Mouse (Mus musculus): Measurements from ENCODE around the gene Nalcn.
"Not testable (repeated sequence)": the region's sequence is repeated elsewhere in the genome, so short reads cannot be mapped to it uniquely, and the experiment has no call there.

Gene Nalcn

GRCm38 (mm10) chr14:123626501-123627179 is at the start of gene Nalcn:
Gene Nalcn (minus strand): TSS chr14:123627144.
- no peak for DNase-seq (ENCODE audit: low spot score)

GRCm38 (mm10) chr14:123671076-123671475 is 44.1 kb upstream of the Nalcn start:
- DNase-seq (ENCODE audit: low spot score) = not testable (repeated sequence)

- no peak for DNase-seq (ENCODE audit: low spot score)
Observed at GRCm38 (mm10) chr14:123664451-123664850, 37.5 kb upstream of the Nalcn start.

- no peak for DNase-seq (ENCODE audit: low spot score)
Observed at GRCm38 (mm10) chr14:123663206-123663605, 36.3 kb upstream of the Nalcn start.

GRCm38 (mm10) chr14:123662386-123662785 is 35.4 kb upstream of the Nalcn start:
- DNase-seq (ENCODE audit: low spot score) = no peak

- DNase-seq (ENCODE audit: low spot score) = peak; percentile 12
Observed at GRCm38 (mm10) chr14:123661091-123661491, 34.1 kb upstream of the Nalcn start.

- no peak for DNase-seq (ENCODE audit: low spot score)
Observed at GRCm38 (mm10) chr14:123659921-123660385, 33.0 kb upstream of the Nalcn start, which contains the start of gene Itgbl1. Gene Itgbl1 (plus strand): TSS chr14:123659971.

GRCm38 (mm10) chr14:123627180-123627562 is 227 bp upstream of the Nalcn start:
- DNase-seq (ENCODE audit: low spot score) = no peak

GRCm38 (mm10) chr14:123622969-123623368 is 4.0 kb downstream of the Nalcn start:
- no peak for DNase-seq (ENCODE audit: low spot score)

- no peak for DNase-seq (ENCODE audit: low spot score)
Observed at GRCm38 (mm10) chr14:123595265-123595664, 31.7 kb downstream of the Nalcn start.

GRCm38 (mm10) chr14:123587412-123587811 is 39.5 kb downstream of the Nalcn start:
- DNase-seq (ENCODE audit: low spot score) = no peak

GRCm38 (mm10) chr14:123582433-123582832 is 44.5 kb downstream of the Nalcn start:
- DNase-seq (ENCODE audit: low spot score) = no peak

- DNase-seq (ENCODE audit: low spot score) = no peak
Observed at GRCm38 (mm10) chr14:123575356-123575755, 51.6 kb downstream of the Nalcn start.

GRCm38 (mm10) chr14:123574936-123575335 is 52.0 kb downstream of the Nalcn start:
- DNase-seq (ENCODE audit: low spot score) = no peak

- DNase-seq (ENCODE audit: low spot score) = no peak
Observed at GRCm38 (mm10) chr14:123566599-123566998, 60.3 kb downstream of the Nalcn start.

GRCm38 (mm10) chr14:123555533-123555932 is 71.4 kb downstream of the Nalcn start:
- DNase-seq (ENCODE audit: low spot score) = no peak

GRCm38 (mm10) chr14:123554936-123555335 is 72.0 kb downstream of the Nalcn start:
- no peak for DNase-seq (ENCODE audit: low spot score)

GRCm38 (mm10) chr14:123542362-123542761 is 84.6 kb downstream of the Nalcn start:
- DNase-seq (ENCODE audit: low spot score) = no peak

GRCm38 (mm10) chr14:123535636-123536035 is 91.3 kb downstream of the Nalcn start:
- no peak for DNase-seq (ENCODE audit: low spot score)

- no peak for DNase-seq (ENCODE audit: low spot score)
Observed at GRCm38 (mm10) chr14:123533000-123533399, 93.9 kb downstream of the Nalcn start.

GRCm38 (mm10) chr14:123531271-123531670 is 95.7 kb downstream of the Nalcn start:
- DNase-seq (ENCODE audit: low spot score) = no peak

GRCm38 (mm10) chr14:123529143-123529542 is 97.8 kb downstream of the Nalcn start:
- DNase-seq (ENCODE audit: low spot score) = no peak

GRCm38 (mm10) chr14:123513376-123514141 is 113.4 kb downstream of the Nalcn start:
- DNase-seq (ENCODE audit: low spot score) = no peak
